Mouse (Mus musculus) embryonic facial prominence, embryonic 10.5 days (tissue): Measurements from ENCODE around the gene Ttll5. TPM values are rescaled to one million over a fixed set of nuclear protein-coding genes. Genes with fewer than 3 reads are reported as not detected.
A peak's percentile ranks its signal among the peaks of the same experiment; 100 is the strongest.

Source experiments
- DNase-seq: peaks from one replicate; pipeline ENCODE4 v3.0.0-alpha.2; 2017; ENCODE audit warnings: low spot score
- H3K27ac ChIP-seq: fragments of 300-500 bp; sonication (generic); replicated peaks from 2 replicates; pipeline ENCODE4 v1.5.1; 2016; ENCODE audit warnings: mild to moderate bottlenecking
- H3K27me3 ChIP-seq: fragments of 300-500 bp; sonication (generic); replicated peaks from 2 replicates; pipeline ENCODE4 v1.6.1; 2016; ENCODE audit warnings: low read depth, mild to moderate bottlenecking; ENCODE audit not compliant: poor library complexity, severe bottlenecking
- H3K36me3 ChIP-seq: fragments of 300-500 bp; sonication (generic); replicated peaks from 2 replicates; pipeline ENCODE4 v1.6.1; 2016; ENCODE audit warnings: mild to moderate bottlenecking, moderate library complexity
- H3K4me1 ChIP-seq: fragments of 300-500 bp; sonication (generic); 2 replicates; pipeline ENCODE4 v1.6.1; 2016
- H3K4me3 ChIP-seq: fragments of 300-500 bp; sonication (generic); 2 replicates; pipeline ENCODE4 v1.5.1; 2016; ENCODE audit warnings: mild to moderate bottlenecking, moderate library complexity
- H3K9me3 ChIP-seq: fragments of 300-500 bp; sonication (generic); 2 replicates; pipeline ENCODE4 v1.6.1; 2016; ENCODE audit warnings: mild to moderate bottlenecking
- WGBS: fragments of 180-500 bp; shearing (Covaris S2); methylation state at CpG from one replicate; pipeline ENCODE4 v1.1.7; 2016; 5-methylcytosine and 5-hydroxymethylcytosine counted together
- polyA plus RNA-seq: library from polyadenylated mRNA; unstranded; fragments of >200 nt; fragmentation: Nextera tagmentation; extraction: Ambion mirVana; gene quantifications from 2 replicates; pipeline ENCODE4 v1.2.1, GENCODE M21; 2016

Gene Ttll5
- polyA plus RNA-seq, 1 experiment from 2014 or later, result 17.0 TPM

GRCm38 (mm10) chr12:85947161-85947560 lies 122.7 kb downstream of the Ttll5 start:
- H3K9me3 ChIP-seq, result no peaks in the 10 kb centered on the region
- peaks cover 20% of the 10 kb centered on the region for H3K36me3 ChIP-seq
- peaks cover 6% of the 10 kb centered on the region; the same call in 1 of the 2 replicates for H3K4me1 ChIP-seq
- no peak overlapping the region for H3K27ac ChIP-seq
- DNase-seq, result no peak
- 89% methylated on average over 4 of the region's 4 CpGs for WGBS
- no peak overlapping the region for H3K4me3 ChIP-seq
- H3K27me3 ChIP-seq, result no peaks in the 10 kb centered on the region

- Histone ChIP-seq H3K4me1 (no peaks in the 10 kb centered on the region), H3K27me3 (no peaks in the 10 kb centered on the region), H3K9me3 (no peaks in the 10 kb centered on the region), H3K36me3 (peaks cover 29% of the 10 kb centered on the region), H3K4me3 (no peak overlapping the region), H3K27ac (no peak overlapping the region)
- 85% methylated on average over 6 of the region's 6 CpGs for WGBS
- DNase-seq, result no peak
Measured at GRCm38 (mm10) chr12:85949667-85950066, 125.2 kb downstream of the Ttll5 start.

GRCm38 (mm10) chr12:85950371-85950770 lies 125.9 kb downstream of the Ttll5 start:
- WGBS, result 88% methylated on average over 6 of the region's 6 CpGs
- H3K9me3 ChIP-seq, result no peaks in the 10 kb centered on the region
- H3K27me3 ChIP-seq, result no peaks in the 10 kb centered on the region
- H3K36me3 ChIP-seq, result peaks cover 28% of the 10 kb centered on the region
- no peak overlapping the region for H3K4me3 ChIP-seq
- no peak overlapping the region for H3K27ac ChIP-seq
- H3K4me1 ChIP-seq, result no peaks in the 10 kb centered on the region
- no peak for DNase-seq

GRCm38 (mm10) chr12:85951036-85951435 lies 126.6 kb downstream of the Ttll5 start:
- no peaks in the 10 kb centered on the region for H3K4me1 ChIP-seq
- no peak for DNase-seq
- H3K27me3 ChIP-seq, result no peaks in the 10 kb centered on the region
- H3K9me3 ChIP-seq, result no peaks in the 10 kb centered on the region
- 92% methylated on average over 4 of the region's 4 CpGs for WGBS
- H3K36me3 ChIP-seq, result peaks cover 27% of the 10 kb centered on the region
- no peak overlapping the region for H3K4me3 ChIP-seq
- H3K27ac ChIP-seq, result no peak overlapping the region

GRCm38 (mm10) chr12:85951822-85952221 lies 127.4 kb downstream of the Ttll5 start:
- 90% methylated on average over 1 of the region's 1 CpGs for WGBS

GRCm38 (mm10) chr12:85952349-85952748 lies 127.9 kb downstream of the Ttll5 start:
- no peak overlapping the region for H3K4me3 ChIP-seq
- H3K36me3 ChIP-seq, result peaks cover 34% of the 10 kb centered on the region
- no peak overlapping the region for H3K27ac ChIP-seq
- no peak for DNase-seq
- H3K9me3 ChIP-seq, result no peaks in the 10 kb centered on the region
- H3K27me3 ChIP-seq, result no peaks in the 10 kb centered on the region
- 92% methylated on average over 5 of the region's 5 CpGs for WGBS
- H3K4me1 ChIP-seq, result no peaks in the 10 kb centered on the region

More at GRCm38 (mm10) chr12:85951822-85952221, 127.4 kb downstream of the Ttll5 start:
- no peaks in the 10 kb centered on the region for H3K4me1 ChIP-seq
- no peak for DNase-seq
- no peak overlapping the region for H3K27ac ChIP-seq
- H3K4me3 ChIP-seq, result no peak overlapping the region
- no peaks in the 10 kb centered on the region for H3K9me3 ChIP-seq
- H3K27me3 ChIP-seq, result no peaks in the 10 kb centered on the region
- H3K36me3 ChIP-seq, result peaks cover 34% of the 10 kb centered on the region

- no peak overlapping the region for H3K4me3 ChIP-seq
- H3K27me3 ChIP-seq, result no peaks in the 10 kb centered on the region
- no peak for DNase-seq
- H3K9me3 ChIP-seq, result no peaks in the 10 kb centered on the region
- H3K27ac ChIP-seq, result no peak overlapping the region
- 84% methylated on average over 3 of the region's 3 CpGs for WGBS
- H3K4me1 ChIP-seq, result peaks cover 6% of the 10 kb centered on the region; the same call in 1 of the 2 replicates
- H3K36me3 ChIP-seq, result peaks cover 41% of the 10 kb centered on the region
Measured at GRCm38 (mm10) chr12:85954167-85954566, 129.7 kb downstream of the Ttll5 start.

- WGBS, result 76% methylated on average over 8 of the region's 8 CpGs
- peaks cover 11% of the 10 kb centered on the region for H3K4me1 ChIP-seq
- no peak overlapping the region for H3K27ac ChIP-seq
- H3K27me3 ChIP-seq, result no peaks in the 10 kb centered on the region
- DNase-seq, result no peak
- H3K4me3 ChIP-seq, result no peak overlapping the region
- peaks cover 41% of the 10 kb centered on the region for H3K36me3 ChIP-seq
- H3K9me3 ChIP-seq, result no peaks in the 10 kb centered on the region
Measured at GRCm38 (mm10) chr12:85955062-85955461, 130.6 kb downstream of the Ttll5 start.

- H3K4me3 ChIP-seq, result no peak overlapping the region
- DNase-seq, result no peak
- whole genome bisulfite sequencing, result 73% methylated on average over 3 of the region's 3 CpGs
- peaks cover 14% of the 10 kb centered on the region for H3K4me1 ChIP-seq
- no peaks in the 10 kb centered on the region for H3K27me3 ChIP-seq
- H3K36me3 ChIP-seq, result peaks cover 41% of the 10 kb centered on the region
- no peaks in the 10 kb centered on the region for H3K9me3 ChIP-seq
- H3K27ac ChIP-seq, result no peak overlapping the region
Measured at GRCm38 (mm10) chr12:85955690-85956089, 131.2 kb downstream of the Ttll5 start.

- H3K9me3 ChIP-seq, result no peaks in the 10 kb centered on the region
- no peak overlapping the region for H3K27ac ChIP-seq
- H3K4me1 ChIP-seq, result peaks cover 14% of the 10 kb centered on the region
- no peak overlapping the region for H3K4me3 ChIP-seq
- WGBS, result 86% methylated on average over 6 of the region's 6 CpGs
- no peak for DNase-seq
- peaks cover 38% of the 10 kb centered on the region for H3K36me3 ChIP-seq
- no peaks in the 10 kb centered on the region for H3K27me3 ChIP-seq
Measured at GRCm38 (mm10) chr12:85956251-85956650, 131.8 kb downstream of the Ttll5 start.

GRCm38 (mm10) chr12:85958460-85958859 lies 134.0 kb downstream of the Ttll5 start:
- 83% methylated on average over 2 of the region's 2 CpGs for WGBS
- no peak overlapping the region for H3K4me3 ChIP-seq
- H3K36me3 ChIP-seq, result peaks cover 29% of the 10 kb centered on the region
- no peaks in the 10 kb centered on the region for H3K27me3 ChIP-seq
- peaks cover 18% of the 10 kb centered on the region for H3K4me1 ChIP-seq
- DNase-seq, result no peak
- H3K27ac ChIP-seq, result no peak overlapping the region
- no peaks in the 10 kb centered on the region for H3K9me3 ChIP-seq

GRCm38 (mm10) chr12:85959822-85960501 lies 135.5 kb downstream of the Ttll5 start:
- WGBS, result 67% methylated on average over 10 of the region's 10 CpGs
- Histone ChIP-seq H3K36me3 (peaks cover 27% of the 10 kb centered on the region), H3K27me3 (no peaks in the 10 kb centered on the region), H3K27ac (peak overlapping the region; percentile 66), H3K4me1 (peaks cover 21% of the 10 kb centered on the region), H3K4me3 (no peak overlapping the region), H3K9me3 (no peaks in the 10 kb centered on the region)
- no peak for DNase-seq

GRCm38 (mm10) chr12:85960699-85961098 lies 136.2 kb downstream of the Ttll5 start:
- Histone ChIP-seq H3K9me3 (no peaks in the 10 kb centered on the region), H3K36me3 (peaks cover 25% of the 10 kb centered on the region), H3K4me1 (peaks cover 21% of the 10 kb centered on the region), H3K4me3 (no peak overlapping the region), H3K27me3 (no peaks in the 10 kb centered on the region), H3K27ac (no peak overlapping the region; the same call in 1 of the 2 replicates)
- DNase-seq, result no peak
- WGBS, result 86% methylated on average over 4 of the region's 4 CpGs
